Comparison of ENCODE assay signal across 8 mouse cellular contexts in the genomic region with DNA sequence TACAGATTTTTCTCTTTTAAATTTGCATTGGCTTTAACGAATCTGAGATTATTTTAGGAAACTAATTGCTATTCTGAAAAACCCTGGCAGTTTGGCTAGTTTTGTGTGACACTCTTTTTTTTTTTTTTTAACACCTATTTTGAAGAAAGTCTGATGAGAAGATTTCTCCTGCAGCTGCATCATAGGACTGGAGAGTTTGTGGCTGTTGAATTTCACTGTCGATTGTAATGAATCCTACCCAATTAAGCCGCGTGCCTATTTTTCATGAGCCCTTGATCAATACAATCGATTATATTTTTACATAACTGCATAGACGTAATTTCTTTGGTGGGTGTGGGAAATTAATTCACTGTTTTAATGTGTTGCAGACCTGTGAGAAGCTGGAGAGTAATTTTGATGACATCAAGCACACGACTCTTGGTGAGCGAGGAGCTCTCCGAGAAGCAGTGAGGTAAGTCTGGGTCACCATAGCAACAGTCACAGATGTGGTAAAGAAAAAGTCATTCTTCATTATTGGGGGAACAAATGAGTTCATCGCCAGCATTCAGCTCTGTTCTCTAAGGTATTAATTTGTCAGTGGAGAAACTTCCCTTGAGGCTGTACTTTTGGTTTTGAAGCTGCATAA.
DNase-seq lines count a peak whose midpoint lies in the region; ATAC-seq and TF ChIP-seq lines count a peak whose summit lies in the region.
"Had no signal": no experiment of that assay in that cellular context is flagged by ENCODE, and none has a peak within 500 bp of the region (broad histone marks: within the 10 kb centered on the region; RNA-seq: fewer than 3 reads in every experiment).

No protein-coding gene starts in this region.

- no peak overlapping the region; the same call in 1 of the 2 replicates for H3K4me3 ChIP-seq in forebrain, embryonic 11.5 days (ENCODE audit: low read depth, low read length)
- H3K4me3 ChIP-seq in neural tube, embryonic 14.5 days (ENCODE audit: low read depth, low read length): no peak overlapping the region
- H3K4me3 ChIP-seq in cerebellum, adult 2 months (replicated peaks; ENCODE audit: insufficient read depth, low read depth, low read length): no peak overlapping the region

- no peaks in the 10 kb centered on the region for H3K9me3 ChIP-seq in forebrain, embryonic 11.5 days (ENCODE audit: control insufficient read depth, low read length)
- H3K9me3 ChIP-seq in neural tube, embryonic 14.5 days (ENCODE audit: control insufficient read depth, low read length): no peaks in the 10 kb centered on the region

- intact Hi-C loops in left cerebral cortex, postnatal 25 days (cut with DNase I): no loop called here

- no peak for TF ChIP-seq CTCF in cerebellum, adult 2 months (IDR thresholded peaks at IDR 0.05; ENCODE audit: borderline replicate concordance, insufficient read depth, low read depth, low read length)

- H3K9ac ChIP-seq in forebrain, embryonic 11.5 days (ENCODE audit: low read length): no peak overlapping the region
- H3K9ac ChIP-seq in neural tube, embryonic 14.5 days (replicated peaks; ENCODE audit: low read depth, low read length): no peak overlapping the region

- H3K4me1 ChIP-seq in forebrain, embryonic 11.5 days (replicated peaks; ENCODE audit: control insufficient read depth, insufficient read depth, low read length): no peaks in the 10 kb centered on the region; the same call in 1 of the 2 replicates
- H3K4me1 ChIP-seq in neural tube, embryonic 14.5 days (ENCODE audit: control insufficient read depth, insufficient read depth, low read length): no peaks in the 10 kb centered on the region; the same call in 1 of the 2 replicates
- no peaks in the 10 kb centered on the region for H3K4me1 ChIP-seq in cerebellum, adult 2 months (ENCODE audit: control insufficient read depth, insufficient read depth, low read length)

- H3K27me3 ChIP-seq in forebrain, embryonic 11.5 days (ENCODE audit: control insufficient read depth, insufficient read depth, low read length): no peaks in the 10 kb centered on the region
- no peaks in the 10 kb centered on the region for H3K27me3 ChIP-seq in neural tube, embryonic 14.5 days (ENCODE audit: control insufficient read depth, insufficient read depth, low read length)
- no peaks in the 10 kb centered on the region for H3K27me3 ChIP-seq in cerebellum, adult 2 months (ENCODE audit: control insufficient read depth, insufficient read depth, low read length)

- H3K27ac ChIP-seq in forebrain, embryonic 11.5 days (ENCODE audit: low read depth, low read length): no peak overlapping the region
- no peak overlapping the region for H3K27ac ChIP-seq in neural tube, embryonic 14.5 days (ENCODE audit: low read depth, low read length)
- no peak overlapping the region for H3K27ac ChIP-seq in cerebellum, adult 2 months (ENCODE audit: insufficient read depth, low read length)

- 20% methylated on average over 10 of the region's 10 CpGs for WGBS in forebrain, embryonic 11.5 days
- 31% methylated on average over 10 of the region's 10 CpGs for WGBS in neural tube, embryonic 14.5 days
- WGBS in cerebellum, adult 2 months: 45% methylated on average over 10 of the region's 10 CpGs

- H3K36me3 ChIP-seq in forebrain, embryonic 11.5 days (ENCODE audit: control insufficient read depth, insufficient read depth, low read length): no peaks in the 10 kb centered on the region
- H3K36me3 ChIP-seq in neural tube, embryonic 14.5 days (ENCODE audit: control insufficient read depth, insufficient read depth, low read length): no peaks in the 10 kb centered on the region

- peak overlapping the region; percentile 29 for H3K4me2 ChIP-seq in forebrain, embryonic 11.5 days (ENCODE audit: low read depth, low read length, severe bottlenecking)
- H3K4me2 ChIP-seq in neural tube, embryonic 14.5 days (ENCODE audit: low read depth, low read length): peak overlapping the region; percentile 34; the same call in 1 of the 2 replicates

- DNase-seq in embryo, embryonic 10.5 days (ENCODE audit: low spot score): peak; percentile 78
- DNase-seq in forebrain, embryonic 11.5 days (ENCODE audit: low spot score): no peak
- peak; percentile 24 to 27 for DNase-seq in left cerebral cortex, postnatal 25 days (ENCODE audit: low spot score in 2 of 2)
- no peak for DNase-seq in cerebellum, adult 2 months
- DNase-seq in thymus, postnatal 36 days: no peak
- DNase-seq in thymus, postnatal 14 days: no peak
- DNase-seq: kidney, postnatal 10 days had no signal

- no peak for TF ChIP-seq POLR2A in cerebellum, adult 2 months (IDR thresholded peaks at IDR 0.05; ENCODE audit: borderline replicate concordance, insufficient read depth, low read length)

- ATAC-seq in forebrain, embryonic 11.5 days (replicated peaks; ENCODE audit: low FRiP score): peak; percentile 78
- ATAC-seq in neural tube, embryonic 14.5 days (ENCODE audit: low read depth): peak; percentile 86

Comparison
In these comparisons a context has a peak if more than half of its experiments do, and no peak if none do; other contexts are left out.
1. DNase-seq: peak in embryo, embryonic 10.5 days (single experiment) and left cerebral cortex, postnatal 25 days (2 of 2); none in forebrain, embryonic 11.5 days (single experiment), cerebellum, adult 2 months (0 of 2), thymus, postnatal 36 days (0 of 2) and thymus, postnatal 14 days (single experiment).